ENCODE assay signal across 8 mouse cellular contexts in genomic region chr10:80052374-80052764, GRCm38 (mm10). TPM values are rescaled to one million over a fixed set of nuclear protein-coding genes. Genes with fewer than 3 reads are reported as not detected.
A peak's percentile ranks its signal among the peaks of the same experiment; 100 is the strongest.
DNase-seq lines count a peak whose midpoint lies in the region; ATAC-seq and TF ChIP-seq lines count a peak whose summit lies in the region.

No protein-coding gene starts in this region.

- no peak overlapping the region for H3K4me2 ChIP-seq in hindbrain, embryonic 16.5 days (ENCODE audit: low read length)
- no peak overlapping the region for H3K4me2 ChIP-seq in intestine, embryonic 16.5 days (ENCODE audit: low read depth, low read length)
- peak overlapping the region; percentile 1; the same call in 1 of the 2 replicates for H3K4me2 ChIP-seq in stomach, embryonic 15.5 days

- H3K27me3 ChIP-seq in hindbrain, embryonic 10.5 days (ENCODE audit: insufficient read depth, poor library complexity, severe bottlenecking) = peaks cover 14% of the 10 kb centered on the region; the same call in 1 of the 2 replicates
- H3K27me3 ChIP-seq in hindbrain, embryonic 16.5 days (replicated peaks; ENCODE audit: control insufficient read depth, insufficient read depth, low read length) = no peaks in the 10 kb centered on the region
- H3K27me3 ChIP-seq in spleen, adult 2 months (ENCODE audit: control insufficient read depth, insufficient read depth, low read length) = no peaks in the 10 kb centered on the region
- H3K27me3 ChIP-seq in intestine, embryonic 16.5 days (replicated peaks; ENCODE audit: control insufficient read depth, insufficient read depth, low read length) = no peaks in the 10 kb centered on the region
- H3K27me3 ChIP-seq in stomach, embryonic 15.5 days (replicated peaks) = no peaks in the 10 kb centered on the region

- H3K9me3 ChIP-seq in hindbrain, embryonic 10.5 days = no peaks in the 10 kb centered on the region
- H3K9me3 ChIP-seq in hindbrain, embryonic 16.5 days (ENCODE audit: control insufficient read depth, low read length) = no peaks in the 10 kb centered on the region
- H3K9me3 ChIP-seq in intestine, embryonic 16.5 days (ENCODE audit: control insufficient read depth, low read length) = no peaks in the 10 kb centered on the region
- no peaks in the 10 kb centered on the region for H3K9me3 ChIP-seq in stomach, embryonic 15.5 days

- no peak for TF ChIP-seq CTCF in spleen, adult 2 months (IDR thresholded peaks at IDR 0.05; ENCODE audit: extremely low read depth, insufficient read depth, insufficient read length, insufficient replicate concordance)

- ATAC-seq in hindbrain, embryonic 16.5 days = no peak
- no peak for ATAC-seq in intestine, embryonic 16.5 days
- no peak for ATAC-seq in stomach, embryonic 15.5 days (ENCODE audit: insufficient read depth, low FRiP score, low read depth)

- DNase-seq in hindbrain, embryonic 10.5 days (ENCODE audit: low spot score) = no peak
- no peak for DNase-seq in spleen, adult 2 months (ENCODE audit: low read depth in 1 of 2, low spot score in 2 of 2)
- no peak for DNase-seq in spleen, postnatal 4 days (ENCODE audit: low spot score in 2 of 2)
- DNase-seq in left cerebral cortex, postnatal 10 days (ENCODE audit: extremely low spot score in 1 of 2, low spot score in 2 of 2) = no peak
- DNase-seq in layer of hippocampus, adult 18-20 months (ENCODE audit: low spot score in 2 of 2) = no peak

- peaks cover 22% of the 10 kb centered on the region for H3K36me3 ChIP-seq in hindbrain, embryonic 10.5 days
- H3K36me3 ChIP-seq in hindbrain, embryonic 16.5 days (ENCODE audit: control insufficient read depth, insufficient read depth, low read length) = peaks cover 7% of the 10 kb centered on the region
- peaks cover 15% of the 10 kb centered on the region for H3K36me3 ChIP-seq in spleen, adult 2 months (ENCODE audit: control insufficient read depth, insufficient read depth, low read length)
- H3K36me3 ChIP-seq in intestine, embryonic 16.5 days (ENCODE audit: control insufficient read depth, insufficient read depth, low read length) = peaks cover 5% of the 10 kb centered on the region; the same call in 1 of the 2 replicates
- peaks cover 11% of the 10 kb centered on the region for H3K36me3 ChIP-seq in stomach, embryonic 15.5 days

- WGBS in hindbrain, embryonic 10.5 days = 81% methylated on average over 5 of the region's 5 CpGs
- WGBS in hindbrain, embryonic 16.5 days = 78% methylated on average over 5 of the region's 5 CpGs
- WGBS in spleen, adult 2 months = 84% methylated on average over 5 of the region's 5 CpGs
- WGBS in intestine, embryonic 16.5 days = 84% methylated on average over 5 of the region's 5 CpGs
- WGBS in stomach, embryonic 15.5 days = 79% methylated on average over 5 of the region's 5 CpGs

- peaks cover 84% of the 10 kb centered on the region for H3K4me1 ChIP-seq in hindbrain, embryonic 10.5 days (replicated peaks)
- peaks cover 13% of the 10 kb centered on the region for H3K4me1 ChIP-seq in hindbrain, embryonic 16.5 days (ENCODE audit: control insufficient read depth, insufficient read depth, low read depth, low read length)
- H3K4me1 ChIP-seq in spleen, adult 2 months (ENCODE audit: control insufficient read depth, insufficient read depth, insufficient read length) = peaks cover 29% of the 10 kb centered on the region; the same call in 1 of the 2 replicates
- H3K4me1 ChIP-seq in intestine, embryonic 16.5 days (ENCODE audit: control insufficient read depth, insufficient read depth, low read length) = peaks cover 46% of the 10 kb centered on the region
- H3K4me1 ChIP-seq in stomach, embryonic 15.5 days = peaks cover 31% of the 10 kb centered on the region

- H3K4me3 ChIP-seq in hindbrain, embryonic 10.5 days = 0 out of 2 replicates have a peak overlapping the region, but pooled peaks have one; percentile 96
- H3K4me3 ChIP-seq in hindbrain, embryonic 16.5 days (ENCODE audit: low read length) = no peak overlapping the region
- no peak overlapping the region for H3K4me3 ChIP-seq in spleen, adult 2 months (ENCODE audit: extremely low read depth, insufficient read depth, insufficient read length)
- no peak overlapping the region for H3K4me3 ChIP-seq in intestine, embryonic 16.5 days (ENCODE audit: low read length)
- no peak overlapping the region for H3K4me3 ChIP-seq in stomach, embryonic 15.5 days (replicated peaks)

- no peak for TF ChIP-seq POLR2A in spleen, adult 2 months (IDR thresholded peaks at IDR 0.05; ENCODE audit: low read depth, low read length)

- intact Hi-C loops in left cerebral cortex, postnatal 10 days (cut with DNase I) = loop anchor here (5.0 kb wide), 1 partner anchor 65 kb away; the partner anchor contains the start of gene Stk11

- H3K27ac ChIP-seq in hindbrain, embryonic 10.5 days = peak overlapping the region; percentile 98
- no peak overlapping the region for H3K27ac ChIP-seq in hindbrain, embryonic 16.5 days (ENCODE audit: low read depth, low read length)
- H3K27ac ChIP-seq in spleen, adult 2 months (ENCODE audit: insufficient read depth, low read length) = peak overlapping the region; percentile 87
- peak overlapping the region; percentile 85 for H3K27ac ChIP-seq in intestine, embryonic 16.5 days (ENCODE audit: low read length)
- peak overlapping the region; percentile 82 for H3K27ac ChIP-seq in stomach, embryonic 15.5 days

- no peak overlapping the region for H3K9ac ChIP-seq in hindbrain, embryonic 16.5 days (ENCODE audit: low read depth, low read length)
- peak overlapping the region; percentile 34; the same call in 1 of the 2 replicates for H3K9ac ChIP-seq in intestine, embryonic 16.5 days (ENCODE audit: low read depth, low read length)
- no peak overlapping the region for H3K9ac ChIP-seq in stomach, embryonic 15.5 days

RNA-seq across cellular contexts. Expression of gene Gpx4, which starts 5.4 kb away (rescaled TPM):
- polyA plus RNA-seq in hindbrain, embryonic 10.5 days (2016; fragmentation: Nextera tagmentation; extraction: Ambion mirVana) = 681 and 705 TPM in 2 replicates
- polyA plus RNA-seq in hindbrain, embryonic 16.5 days (2015; fragmentation: Nextera tagmentation; extraction: Ambion mirVana) = 601 and 643 TPM in 2 replicates
- polyA plus RNA-seq in spleen, adult 2 months (2012; rRNA removed) = 238 and 259 TPM in 2 replicates
- 942 and 972 TPM in 2 replicates for polyA plus RNA-seq in intestine, embryonic 16.5 days (2015; fragmentation: Nextera tagmentation; extraction: Ambion mirVana)
- 500 and 567 TPM in 2 replicates for polyA plus RNA-seq in stomach, embryonic 15.5 days (2015; fragmentation: Nextera tagmentation; extraction: Ambion mirVana)
- total RNA-seq in left cerebral cortex, postnatal 10 days (2021) = 100 to 1,000 TPM; 436 to 469 TPM
- total RNA-seq in layer of hippocampus, adult 18-20 months (2021) = 100 to 1,000 TPM; 509 to 545 TPM

RNA-seq across cellular contexts. Expression of gene Polr2e, which starts 12.8 kb away (rescaled TPM):
- polyA plus RNA-seq in hindbrain, embryonic 10.5 days (2016; fragmentation: Nextera tagmentation; extraction: Ambion mirVana) = 261 and 268 TPM in 2 replicates
- 141 and 143 TPM in 2 replicates for polyA plus RNA-seq in hindbrain, embryonic 16.5 days (2015; fragmentation: Nextera tagmentation; extraction: Ambion mirVana)
- polyA plus RNA-seq in spleen, adult 2 months (2012; rRNA removed) = 139 and 182 TPM in 2 replicates
- polyA plus RNA-seq in intestine, embryonic 16.5 days (2015; fragmentation: Nextera tagmentation; extraction: Ambion mirVana) = 190 and 212 TPM in 2 replicates
- 188 and 199 TPM in 2 replicates for polyA plus RNA-seq in stomach, embryonic 15.5 days (2015; fragmentation: Nextera tagmentation; extraction: Ambion mirVana)
- 10 to 100 TPM; 64.1 to 66.0 TPM for total RNA-seq in left cerebral cortex, postnatal 10 days (2021)
- 10 to 100 TPM; 88.2 to 93.9 TPM for total RNA-seq in layer of hippocampus, adult 18-20 months (2021)

RNA-seq across cellular contexts. Expression of gene Arhgap45, which starts 35.9 kb away (rescaled TPM):
- 8.4 and 9.0 TPM in 2 replicates for polyA plus RNA-seq in hindbrain, embryonic 10.5 days (2016; fragmentation: Nextera tagmentation; extraction: Ambion mirVana)
- 1.7 and 2.2 TPM in 2 replicates for polyA plus RNA-seq in hindbrain, embryonic 16.5 days (2015; fragmentation: Nextera tagmentation; extraction: Ambion mirVana)
- polyA plus RNA-seq in spleen, adult 2 months (2012; rRNA removed) = 492 and 574 TPM in 2 replicates
- 6.0 and 7.3 TPM in 2 replicates for polyA plus RNA-seq in intestine, embryonic 16.5 days (2015; fragmentation: Nextera tagmentation; extraction: Ambion mirVana)
- polyA plus RNA-seq in stomach, embryonic 15.5 days (2015; fragmentation: Nextera tagmentation; extraction: Ambion mirVana) = 9.1 and 10.0 TPM in 2 replicates
- total RNA-seq in left cerebral cortex, postnatal 10 days (2021) = 1 to 10 TPM; 3.3 to 4.5 TPM
- 1 to 10 TPM; 4.1 to 4.2 TPM for total RNA-seq in layer of hippocampus, adult 18-20 months (2021)

RNA-seq across cellular contexts. Expression of gene Sbno2, which starts 53.0 kb away (rescaled TPM):
- 16.8 and 17.2 TPM in 2 replicates for polyA plus RNA-seq in hindbrain, embryonic 10.5 days (2016; fragmentation: Nextera tagmentation; extraction: Ambion mirVana)
- 10.3 and 13.0 TPM in 2 replicates for polyA plus RNA-seq in hindbrain, embryonic 16.5 days (2015; fragmentation: Nextera tagmentation; extraction: Ambion mirVana)
- 95.0 and 122 TPM in 2 replicates for polyA plus RNA-seq in spleen, adult 2 months (2012; rRNA removed)
- polyA plus RNA-seq in intestine, embryonic 16.5 days (2015; fragmentation: Nextera tagmentation; extraction: Ambion mirVana) = 13.4 and 14.3 TPM in 2 replicates
- polyA plus RNA-seq in stomach, embryonic 15.5 days (2015; fragmentation: Nextera tagmentation; extraction: Ambion mirVana) = 14.8 and 15.9 TPM in 2 replicates
- total RNA-seq in left cerebral cortex, postnatal 10 days (2021) = 10 to 100 TPM; 20.4 to 21.2 TPM
- 10 to 100 TPM; 16.3 to 16.9 TPM for total RNA-seq in layer of hippocampus, adult 18-20 months (2021)

RNA-seq across cellular contexts. Expression of gene Abca7, which starts 56.1 kb away (rescaled TPM):
- polyA plus RNA-seq in hindbrain, embryonic 10.5 days (2016; fragmentation: Nextera tagmentation; extraction: Ambion mirVana) = 4.4 and 6.0 TPM in 2 replicates
- 4.2 and 5.1 TPM in 2 replicates for polyA plus RNA-seq in hindbrain, embryonic 16.5 days (2015; fragmentation: Nextera tagmentation; extraction: Ambion mirVana)
- 50.4 and 64.5 TPM in 2 replicates for polyA plus RNA-seq in spleen, adult 2 months (2012; rRNA removed)
- 3.3 and 3.4 TPM in 2 replicates for polyA plus RNA-seq in intestine, embryonic 16.5 days (2015; fragmentation: Nextera tagmentation; extraction: Ambion mirVana)
- 4.2 and 4.8 TPM in 2 replicates for polyA plus RNA-seq in stomach, embryonic 15.5 days (2015; fragmentation: Nextera tagmentation; extraction: Ambion mirVana)
- total RNA-seq in left cerebral cortex, postnatal 10 days (2021) = 1 to 10 TPM; 8.5 to 9.8 TPM
- total RNA-seq in layer of hippocampus, adult 18-20 months (2021) = 10 to 100 TPM; 10.2 to 12.0 TPM

Comparison
In these comparisons a context has a peak if more than half of its experiments do, and no peak if none do; other contexts are left out.
1. RNA of gene Arhgap45, which starts 35.9 kb away (polyA plus RNA-seq): 492 to 574 TPM in spleen, adult 2 months; 9.1 to 10.0 TPM in stomach, embryonic 15.5 days, 8.4 to 9.0 TPM in hindbrain, embryonic 10.5 days, 6.0 to 7.3 TPM in intestine, embryonic 16.5 days and 1.7 to 2.2 TPM in hindbrain, embryonic 16.5 days; every median in the first group is over 10 times any median in the second.